Mouse (Mus musculus) thymus, adult 2 months (tissue): ENCODE data around the gene Lpar6. TPM values are rescaled to one million over a fixed set of nuclear protein-coding genes. Genes with fewer than 3 reads are reported as not detected.

Source experiments
- DNase-seq: peaks from one replicate; pipeline ENCODE4 v3.0.0; 2021
- H3K27ac ChIP-seq: fragments of 200-500 bp; 2 replicates; pipeline ENCODE4 v1.5.1; 2012; ENCODE audit warnings: low read length, control low read depth; ENCODE audit not compliant: control insufficient read depth, insufficient read depth
- H3K27me3 ChIP-seq: fragments of 200-500 bp; 2 replicates; pipeline ENCODE4 v1.6.1; 2012; ENCODE audit warnings: mild to moderate bottlenecking, low read length, moderate library complexity, mixed read lengths; ENCODE audit not compliant: control insufficient read depth, insufficient read depth
- H3K36me3 ChIP-seq: fragments of 200-500 bp; 2 replicates; pipeline ENCODE4 v1.6.1; 2012; ENCODE audit warnings: mild to moderate bottlenecking, low read length, moderate library complexity; ENCODE audit not compliant: control insufficient read depth, insufficient read depth
- H3K4me1 ChIP-seq: fragments of 200-500 bp; replicated peaks from 2 replicates; pipeline ENCODE4 v1.6.1; 2012; ENCODE audit warnings: low read length; ENCODE audit not compliant: control insufficient read depth, insufficient read depth
- H3K4me3 ChIP-seq: fragments of 200-500 bp; 2 replicates; pipeline ENCODE4 v1.5.1; 2012; ENCODE audit warnings: mild to moderate bottlenecking, low read length, control low read depth, moderate library complexity; ENCODE audit not compliant: control insufficient read depth, insufficient read depth
- CTCF ChIP-seq: fragments of 200-500 bp; IDR thresholded peaks from 2 replicates; pipeline ENCODE4 v1.5.1; 2012; ENCODE audit warnings: mild to moderate bottlenecking, control low read depth, low read length, moderate library complexity, borderline replicate concordance; ENCODE audit not compliant: control insufficient read depth, poor library complexity, insufficient read depth; ENCODE audit errors: extremely low read depth
- POLR2A ChIP-seq: fragments of 200-500 bp; IDR thresholded peaks from 2 replicates; pipeline ENCODE4 v1.6.1; 2012; ENCODE audit warnings: mild to moderate bottlenecking, low read length, control low read depth, moderate library complexity; ENCODE audit not compliant: control insufficient read depth, poor library complexity, insufficient read depth; ENCODE audit errors: extremely low read depth
- WGBS: fragments of 180-500 bp; shearing (Covaris S2); methylation state at CpG from one replicate; pipeline ENCODE4 v1.1.7; 2018; 5-methylcytosine and 5-hydroxymethylcytosine counted together
- polyA plus RNA-seq: library from polyadenylated mRNA; depleted of rRNA; stranded (reverse); fragments of >200 nt; gene quantifications from 2 replicates; pipeline ENCODE4 v1.2.3, GENCODE M21; 2012; rRNA removed

Lpar6 gene
- polyA plus RNA-seq, 1 experiment, result 22.3 TPM

- DNase-seq, result no peak
- TF ChIP-seq CTCF, result no peak
- no peak for TF ChIP-seq POLR2A
- Histone ChIP-seq H3K27ac (no peak overlapping the region), H3K4me3 (no peak overlapping the region), H3K4me1 (no peaks in the 10 kb centered on the region), H3K27me3 (no peaks in the 10 kb centered on the region), H3K36me3 (peaks cover 20% of the 10 kb centered on the region)
- 95% methylated on average over 5 of the region's 5 CpGs for WGBS
Observed at GRCm38 (mm10) chr14:73271807-73272206, 34.1 kb downstream of the Lpar6 start.

GRCm38 (mm10) chr14:73279096-73279495 is 41.4 kb downstream of the Lpar6 start:
- TF ChIP-seq POLR2A, result no peak
- TF ChIP-seq CTCF, result no peak
- Histone ChIP-seq H3K36me3 (peaks cover 32% of the 10 kb centered on the region), H3K4me3 (no peak overlapping the region), H3K27ac (no peak overlapping the region), H3K4me1 (no peaks in the 10 kb centered on the region), H3K27me3 (no peaks in the 10 kb centered on the region)
- DNase-seq, result no peak
- 97% methylated on average over 6 of the region's 6 CpGs for WGBS

GRCm38 (mm10) chr14:73280996-73281395 is 43.3 kb downstream of the Lpar6 start:
- TF ChIP-seq CTCF, result no peak
- no peak for TF ChIP-seq POLR2A
- no peak overlapping the region for H3K27ac ChIP-seq
- WGBS, result 73% methylated on average over 1 of the region's 1 CpGs
- H3K36me3 ChIP-seq, result peaks cover 30% of the 10 kb centered on the region
- no peaks in the 10 kb centered on the region for H3K27me3 ChIP-seq
- no peak overlapping the region for H3K4me3 ChIP-seq
- DNase-seq, result no peak
- no peaks in the 10 kb centered on the region for H3K4me1 ChIP-seq

GRCm38 (mm10) chr14:73289915-73290314 is 52.2 kb downstream of the Lpar6 start:
- no peaks in the 10 kb centered on the region for H3K27me3 ChIP-seq
- no peak overlapping the region for H3K4me3 ChIP-seq
- H3K4me1 ChIP-seq, result peaks cover 2% of the 10 kb centered on the region; the same call in 1 of the 2 replicates
- no peak for TF ChIP-seq POLR2A
- no peak for TF ChIP-seq CTCF
- H3K27ac ChIP-seq, result no peak overlapping the region
- H3K36me3 ChIP-seq, result peaks cover 20% of the 10 kb centered on the region
- no peak for DNase-seq
- WGBS, result 12% methylated on average over 2 of the region's 2 CpGs

- peaks cover 29% of the 10 kb centered on the region for H3K36me3 ChIP-seq
- WGBS, result 92% methylated on average over 1 of the region's 1 CpGs
- H3K27ac ChIP-seq, result no peak overlapping the region
- H3K4me3 ChIP-seq, result no peak overlapping the region
- H3K27me3 ChIP-seq, result no peaks in the 10 kb centered on the region
- H3K4me1 ChIP-seq, result peaks cover 2% of the 10 kb centered on the region; the same call in 1 of the 2 replicates
- no peak for DNase-seq
- no peak for TF ChIP-seq CTCF
- TF ChIP-seq POLR2A, result no peak
Observed at GRCm38 (mm10) chr14:73292434-73292833, 54.7 kb downstream of the Lpar6 start.

Other genes with a start within 250 kb of the Lpar6 start
- 11.8 and 16.9 TPM in 2 replicates for gene Cysltr2, start 188.8 kb upstream of the Lpar6 start, polyA plus RNA-seq
- gene Rcbtb2, start 114.9 kb upstream of the Lpar6 start, polyA plus RNA-seq, result 168 and 169 TPM in 2 replicates
- gene Rb1, start 87.9 kb downstream of the Lpar6 start, polyA plus RNA-seq, result 16.2 and 17.1 TPM in 2 replicates
- gene Itm2b, start 147.4 kb downstream of the Lpar6 start, polyA plus RNA-seq, result 859 and 985 TPM in 2 replicates